Mouse (Mus musculus): ENCODE data around the gene Arf4.
"Not testable (repeated sequence)": the region's sequence is repeated elsewhere in the genome, so short reads cannot be mapped to it uniquely, and the experiment has no call there.

The Arf4 gene

GRCm38 (mm10) chr14:26662488-26662887 lies 24.6 kb downstream of the Arf4 start:
- DNase-seq (ENCODE audit: extremely low spot score), result no peak

- no peak for DNase-seq (ENCODE audit: extremely low spot score)
These were observed 26.0 kb downstream of the Arf4 start for GRCm38 (mm10) chr14:26663851-26664250.

- no peak for DNase-seq (ENCODE audit: extremely low spot score)
These were observed 30.1 kb downstream of the Arf4 start for GRCm38 (mm10) chr14:26667991-26668370.

GRCm38 (mm10) chr14:26668371-26669291 lies 30.8 kb downstream of the Arf4 start:
- peak; percentile 32 for DNase-seq (ENCODE audit: extremely low spot score)

- peak; percentile 90 for DNase-seq (ENCODE audit: extremely low spot score)
These were observed 31.6 kb downstream of the Arf4 start, which contains the start of gene Pde12 for GRCm38 (mm10) chr14:26669292-26670073. Gene Pde12, minus strand, starts transcription at chr14:26669883.

- no peak for DNase-seq (ENCODE audit: extremely low spot score)
These were observed 33.1 kb downstream of the Arf4 start for GRCm38 (mm10) chr14:26670964-26671363.

- DNase-seq (ENCODE audit: extremely low spot score), result not testable (repeated sequence)
These were observed 34.2 kb downstream of the Arf4 start for GRCm38 (mm10) chr14:26671870-26672615.

GRCm38 (mm10) chr14:26674476-26675169 lies 36.7 kb downstream of the Arf4 start:
- DNase-seq (ENCODE audit: extremely low spot score), result not testable (repeated sequence)

- peak; percentile 15 for DNase-seq (ENCODE audit: extremely low spot score)
These were observed 37.5 kb downstream of the Arf4 start for GRCm38 (mm10) chr14:26675371-26675770.

- DNase-seq (ENCODE audit: extremely low spot score), result no peak
These were observed 37.9 kb downstream of the Arf4 start for GRCm38 (mm10) chr14:26675791-26676190.

- DNase-seq (ENCODE audit: extremely low spot score), result no peak
These were observed 52.9 kb downstream of the Arf4 start for GRCm38 (mm10) chr14:26690727-26691126.

- no peak for DNase-seq (ENCODE audit: extremely low spot score)
These were observed 53.5 kb downstream of the Arf4 start for GRCm38 (mm10) chr14:26691363-26691762.

- DNase-seq (ENCODE audit: extremely low spot score), result no peak
These were observed 55.1 kb downstream of the Arf4 start, which contains the start of gene Dnah12 for GRCm38 (mm10) chr14:26692974-26693373. Gene Dnah12, plus strand, starts transcription at chr14:26693274.

GRCm38 (mm10) chr14:26697912-26698311 lies 60.0 kb downstream of the Arf4 start:
- DNase-seq (ENCODE audit: extremely low spot score), result peak; percentile 7

- not testable (repeated sequence) for DNase-seq (ENCODE audit: extremely low spot score)
These were observed 67.4 kb downstream of the Arf4 start for GRCm38 (mm10) chr14:26705246-26705645.
